Mouse (Mus musculus): ENCODE measurements around the gene Ipo11. TPM values are rescaled to one million over a fixed set of nuclear protein-coding genes. Genes with fewer than 3 reads are reported as not detected.
A peak's percentile ranks its signal among the peaks of the same experiment; 100 is the strongest.

Gene Ipo11
- polyA plus RNA-seq, 1 experiment = 25.3 TPM

GRCm38 (mm10) chr13:106823875-106824191, 112.9 kb downstream of the Ipo11 start:
- Histone ChIP-seq H3K4me3 (ENCODE audit: insufficient read depth, low read length) (no peak overlapping the region), H3K27ac (ENCODE audit: insufficient read depth, low read depth, low read length) (no peak overlapping the region), H3K4me1 (ENCODE audit: control insufficient read depth, insufficient read depth, low read length) (peaks cover 2% of the 10 kb centered on the region; the same call in 1 of the 2 replicates)
- TF ChIP-seq CTCF (IDR thresholded peaks at IDR 0.05; ENCODE audit: low read depth, low read length) (no peak), POLR2A (IDR thresholded peaks at IDR 0.05; ENCODE audit: borderline replicate concordance, low read depth, low read length) (no peak)

GRCm38 (mm10) chr13:106823121-106823874, 113.5 kb downstream of the Ipo11 start:
- Histone ChIP-seq H3K27ac (ENCODE audit: insufficient read depth, low read depth, low read length) (no peak overlapping the region), H3K4me3 (ENCODE audit: insufficient read depth, low read length) (no peak overlapping the region)

GRCm38 (mm10) chr13:106820149-106820548, 116.6 kb downstream of the Ipo11 start:
- H3K27ac ChIP-seq (ENCODE audit: insufficient read depth, low read depth, low read length) = no peak overlapping the region
- TF ChIP-seq POLR2A (IDR thresholded peaks at IDR 0.05; ENCODE audit: borderline replicate concordance, low read depth, low read length) (no peak), CTCF (IDR thresholded peaks at IDR 0.05; ENCODE audit: low read depth, low read length) (no peak)
- no peak overlapping the region for H3K4me3 ChIP-seq (ENCODE audit: insufficient read depth, low read length)
- no peaks in the 10 kb centered on the region for H3K4me1 ChIP-seq (ENCODE audit: control insufficient read depth, insufficient read depth, low read length)

More at GRCm38 (mm10) chr13:106823121-106823874, 113.5 kb downstream of the Ipo11 start:
- peaks cover 2% of the 10 kb centered on the region; the same call in 1 of the 2 replicates for H3K4me1 ChIP-seq (ENCODE audit: control insufficient read depth, insufficient read depth, low read length)
- no peak for TF ChIP-seq POLR2A (IDR thresholded peaks at IDR 0.05; ENCODE audit: borderline replicate concordance, low read depth, low read length)
- no peak for TF ChIP-seq CTCF (IDR thresholded peaks at IDR 0.05; ENCODE audit: low read depth, low read length)

GRCm38 (mm10) chr13:106819749-106820148, 117.0 kb downstream of the Ipo11 start:
- TF ChIP-seq POLR2A (IDR thresholded peaks at IDR 0.05; ENCODE audit: borderline replicate concordance, low read depth, low read length) = no peak
- TF ChIP-seq CTCF (IDR thresholded peaks at IDR 0.05; ENCODE audit: low read depth, low read length) = no peak
- Histone ChIP-seq H3K4me3 (ENCODE audit: insufficient read depth, low read length) (no peak overlapping the region), H3K4me1 (ENCODE audit: control insufficient read depth, insufficient read depth, low read length) (peaks cover under 1% of the 10 kb centered on the region)

GRCm38 (mm10) chr13:106817066-106817465, 119.7 kb downstream of the Ipo11 start:
- TF ChIP-seq POLR2A (IDR thresholded peaks at IDR 0.05; ENCODE audit: borderline replicate concordance, low read depth, low read length) (no peak), CTCF (IDR thresholded peaks at IDR 0.05; ENCODE audit: low read depth, low read length) (no peak)
- Histone ChIP-seq H3K27ac (ENCODE audit: insufficient read depth, low read depth, low read length) (no peak overlapping the region), H3K4me3 (ENCODE audit: insufficient read depth, low read length) (no peak overlapping the region), H3K4me1 (ENCODE audit: control insufficient read depth, insufficient read depth, low read length) (peaks cover 16% of the 10 kb centered on the region)

More at GRCm38 (mm10) chr13:106819749-106820148, 117.0 kb downstream of the Ipo11 start:
- no peak overlapping the region for H3K27ac ChIP-seq (ENCODE audit: insufficient read depth, low read depth, low read length)

- no peak for TF ChIP-seq CTCF (IDR thresholded peaks at IDR 0.05; ENCODE audit: low read depth, low read length)
- TF ChIP-seq POLR2A (IDR thresholded peaks at IDR 0.05; ENCODE audit: borderline replicate concordance, low read depth, low read length) = no peak
- H3K4me1 ChIP-seq (ENCODE audit: control insufficient read depth, insufficient read depth, low read length) = peaks cover 23% of the 10 kb centered on the region
- H3K27ac ChIP-seq (ENCODE audit: insufficient read depth, low read depth, low read length) = peak overlapping the region; percentile 84
- peak overlapping the region; percentile 45 for H3K4me3 ChIP-seq (ENCODE audit: insufficient read depth, low read length)
Measured at GRCm38 (mm10) chr13:106813519-106813918, 123.2 kb downstream of the Ipo11 start.

GRCm38 (mm10) chr13:106813087-106813486, 123.7 kb downstream of the Ipo11 start:
- Histone ChIP-seq H3K4me1 (ENCODE audit: control insufficient read depth, insufficient read depth, low read length) (peaks cover 25% of the 10 kb centered on the region), H3K4me3 (ENCODE audit: insufficient read depth, low read length) (peak overlapping the region; percentile 45), H3K27ac (ENCODE audit: insufficient read depth, low read depth, low read length) (peak overlapping the region; percentile 84)
- TF ChIP-seq CTCF (IDR thresholded peaks at IDR 0.05; ENCODE audit: low read depth, low read length) (no peak), POLR2A (IDR thresholded peaks at IDR 0.05; ENCODE audit: borderline replicate concordance, low read depth, low read length) (no peak)

GRCm38 (mm10) chr13:106810156-106810555, 126.6 kb downstream of the Ipo11 start:
- Histone ChIP-seq H3K4me1 (ENCODE audit: control insufficient read depth, insufficient read depth, low read length) (peaks cover 25% of the 10 kb centered on the region), H3K4me3 (ENCODE audit: insufficient read depth, low read length) (no peak overlapping the region), H3K27ac (ENCODE audit: insufficient read depth, low read depth, low read length) (no peak overlapping the region)
- TF ChIP-seq POLR2A (IDR thresholded peaks at IDR 0.05; ENCODE audit: borderline replicate concordance, low read depth, low read length) (no peak), CTCF (IDR thresholded peaks at IDR 0.05; ENCODE audit: low read depth, low read length) (no peak)

- Histone ChIP-seq H3K4me1 (ENCODE audit: control insufficient read depth, insufficient read depth, low read length) (peaks cover 15% of the 10 kb centered on the region), H3K27ac (ENCODE audit: insufficient read depth, low read depth, low read length) (no peak overlapping the region), H3K4me3 (ENCODE audit: insufficient read depth, low read length) (no peak overlapping the region)
- TF ChIP-seq CTCF (IDR thresholded peaks at IDR 0.05; ENCODE audit: low read depth, low read length) (no peak), POLR2A (IDR thresholded peaks at IDR 0.05; ENCODE audit: borderline replicate concordance, low read depth, low read length) (no peak)
Measured at GRCm38 (mm10) chr13:106808821-106809220, 127.9 kb downstream of the Ipo11 start.

GRCm38 (mm10) chr13:106808315-106808714, 128.4 kb downstream of the Ipo11 start:
- Histone ChIP-seq H3K27ac (ENCODE audit: insufficient read depth, low read depth, low read length) (no peak overlapping the region), H3K4me3 (ENCODE audit: insufficient read depth, low read length) (no peak overlapping the region), H3K4me1 (ENCODE audit: control insufficient read depth, insufficient read depth, low read length) (peaks cover 14% of the 10 kb centered on the region)
- TF ChIP-seq POLR2A (IDR thresholded peaks at IDR 0.05; ENCODE audit: borderline replicate concordance, low read depth, low read length) = no peak
- TF ChIP-seq CTCF (IDR thresholded peaks at IDR 0.05; ENCODE audit: low read depth, low read length) = no peak

Measured in bone marrow macrophage, adult 2 months (primary cell).